Mouse (Mus musculus): Measurements from ENCODE around the gene Gm49027.
A peak's percentile ranks its signal among the peaks of the same experiment; 100 is the strongest.

Gene Gm49027

DNA sequence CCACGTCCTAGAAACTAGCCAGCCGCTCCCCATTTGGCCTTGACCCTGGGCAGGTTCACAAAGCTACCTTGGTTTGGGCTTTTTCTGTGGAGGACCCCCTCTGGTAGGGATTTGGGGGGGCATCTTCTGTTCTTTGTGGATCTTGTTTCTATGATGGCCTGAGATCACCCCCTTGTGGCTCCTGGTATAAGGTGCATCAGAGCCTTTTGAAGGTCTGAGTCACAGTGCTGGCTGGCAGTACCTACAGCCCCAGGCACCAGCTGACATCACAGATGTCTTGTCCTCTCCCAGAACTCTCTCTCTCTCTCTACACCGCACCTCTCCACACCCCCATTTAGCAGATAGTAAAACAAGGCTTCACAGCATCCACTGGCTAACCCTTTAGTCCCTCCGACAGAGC, 25.6 kb downstream of the Gm49027 start:
- peak; percentile 39 for DNase-seq

DNA sequence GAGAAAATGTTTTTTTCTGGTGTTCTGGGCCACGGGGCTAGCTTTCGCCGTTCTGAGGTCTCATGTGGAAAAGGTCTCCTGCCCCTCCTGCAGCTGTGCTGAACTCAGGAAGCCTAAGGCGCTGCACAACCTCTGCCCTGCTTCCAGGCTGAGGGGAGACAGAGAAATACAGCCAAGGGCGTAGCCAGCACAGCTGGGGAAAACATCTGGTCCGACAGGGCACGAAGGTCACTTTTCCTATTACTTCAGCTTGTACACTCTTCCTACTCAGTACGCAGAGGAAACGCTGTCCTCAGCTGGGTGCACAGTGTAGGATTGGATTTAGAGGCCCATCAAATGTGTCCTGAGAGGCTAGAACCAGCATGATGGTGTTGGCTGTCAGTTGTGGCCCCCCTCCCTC, 35.4 kb downstream of the Gm49027 start:
- DNase-seq, result no peak

DNA sequence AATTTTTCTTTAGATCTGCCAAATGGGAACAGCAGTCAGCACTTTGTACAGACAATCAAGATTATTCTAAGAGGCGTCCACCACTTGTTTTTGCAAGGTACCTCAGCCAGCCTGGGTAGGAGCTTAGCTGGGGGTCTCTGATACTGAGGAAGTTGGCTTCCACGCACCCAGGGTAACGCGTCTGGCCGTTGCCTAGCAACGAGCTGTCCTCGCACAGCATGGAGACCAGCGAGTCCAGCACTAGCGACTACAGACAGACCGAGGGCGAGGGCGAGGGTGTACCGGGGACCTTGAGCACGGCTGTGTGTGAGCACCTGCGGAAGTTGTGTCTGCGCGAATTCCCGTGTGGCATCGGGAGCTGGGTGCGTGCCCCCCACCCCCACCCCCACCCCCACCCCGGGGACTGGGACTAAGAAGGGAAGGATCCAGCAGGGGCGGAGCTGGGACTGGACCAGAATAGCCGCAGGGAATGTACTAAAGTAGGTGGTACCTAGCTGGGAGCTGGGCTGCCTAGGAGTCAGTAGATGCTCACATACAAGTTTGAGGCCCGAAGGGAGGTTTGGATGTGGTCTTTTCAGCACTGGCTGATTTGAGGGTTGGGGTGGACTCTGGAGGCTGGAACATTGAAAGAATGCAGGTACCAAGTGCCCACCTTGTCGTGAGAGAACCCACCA, 36.0 kb downstream of the Gm49027 start, which contains the start of the genes Lrrc43 and Il31:
TSS of gene Lrrc43 (plus strand) at position 194 of the 674 bp plus-strand sequence.
TSS of gene Il31 (minus strand) at position 378 of the 674 bp plus-strand sequence.
- no peak for DNase-seq

DNA sequence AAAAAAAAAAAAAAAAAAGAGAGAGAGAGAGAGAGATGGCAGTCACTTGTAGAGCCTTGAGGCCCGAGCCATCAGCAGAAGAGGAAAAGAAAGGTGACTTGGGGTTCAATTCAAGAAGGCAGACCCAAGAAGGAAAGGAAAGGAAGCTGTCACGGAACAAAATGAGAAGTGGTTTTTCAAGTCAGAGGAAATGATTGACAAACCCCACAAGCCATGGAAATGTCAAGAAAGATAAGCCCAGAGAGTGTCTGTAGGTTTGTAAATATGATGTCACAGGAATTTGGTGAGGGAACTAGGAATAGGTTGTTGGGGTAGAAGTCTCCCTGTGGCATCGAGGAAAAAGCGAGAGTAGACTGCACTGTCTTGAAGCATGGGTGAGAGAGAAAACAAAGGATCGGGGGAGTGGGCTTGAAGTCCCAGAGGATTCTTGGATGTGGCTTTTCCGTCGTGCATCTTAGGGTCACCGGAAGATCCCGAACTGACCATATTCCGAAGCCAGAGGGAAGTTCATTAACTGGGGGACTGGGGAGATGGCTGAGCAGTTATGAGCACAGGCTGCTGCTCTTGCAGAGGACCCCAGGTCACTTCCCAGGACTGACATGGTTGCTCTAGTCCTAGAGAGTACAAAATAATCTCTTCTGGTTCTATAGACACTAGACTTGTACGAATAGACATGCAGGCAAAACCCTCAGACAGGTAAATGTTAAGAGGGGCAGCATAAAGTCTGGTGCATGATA, 37.5 kb downstream of the Gm49027 start:
- DNase-seq, result no peak

DNA sequence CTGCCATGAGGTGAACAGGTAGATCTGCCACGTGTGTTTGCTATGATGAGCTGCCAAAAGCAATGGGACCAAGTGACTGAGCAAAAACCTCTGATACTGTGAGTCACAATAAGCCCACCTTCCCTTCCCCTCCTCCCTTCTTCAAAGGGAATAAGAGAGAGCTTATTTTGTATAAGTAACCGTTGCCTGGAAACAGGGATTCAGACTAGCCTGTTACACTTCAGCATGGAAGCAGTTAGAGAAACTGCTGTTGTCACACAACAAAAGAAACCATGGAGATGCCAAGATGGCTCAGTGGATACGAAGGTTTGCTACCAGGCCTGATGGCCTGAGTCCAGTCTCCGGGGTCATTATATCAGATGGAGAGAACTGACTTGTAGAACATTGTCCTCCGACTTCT, 51.5 kb downstream of the Gm49027 start:
- DNase-seq, result no peak

DNA sequence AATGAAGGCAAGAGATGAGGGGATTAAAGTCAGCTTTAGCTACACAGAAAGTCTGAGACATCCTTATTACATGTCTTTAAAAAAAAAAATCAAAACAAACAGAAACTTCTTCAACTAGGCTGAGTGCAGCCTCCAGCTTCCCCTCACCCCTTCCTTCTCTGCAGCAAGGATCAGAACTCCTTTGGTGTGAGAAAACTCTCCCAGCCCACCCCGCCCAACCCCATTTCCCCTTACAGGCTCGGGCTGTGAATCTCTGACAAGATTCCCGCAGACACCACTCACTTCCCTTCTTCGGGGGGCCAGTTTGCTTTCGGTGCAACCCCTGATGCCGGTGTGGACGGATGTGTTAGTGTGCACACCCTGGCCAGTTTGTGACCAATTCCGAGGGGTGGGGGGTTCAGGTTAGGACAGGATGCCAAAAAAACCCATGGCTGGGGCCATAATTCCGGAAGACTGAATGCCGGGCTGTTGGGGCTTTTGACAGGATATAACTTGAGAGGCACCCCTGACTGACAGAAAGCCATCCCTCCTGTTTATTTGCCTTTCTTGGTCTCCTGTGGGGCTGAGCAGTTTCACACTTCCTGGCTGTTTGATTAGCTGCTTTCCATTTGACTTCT, 54.4 kb downstream of the Gm49027 start:
- no peak for DNase-seq

DNA sequence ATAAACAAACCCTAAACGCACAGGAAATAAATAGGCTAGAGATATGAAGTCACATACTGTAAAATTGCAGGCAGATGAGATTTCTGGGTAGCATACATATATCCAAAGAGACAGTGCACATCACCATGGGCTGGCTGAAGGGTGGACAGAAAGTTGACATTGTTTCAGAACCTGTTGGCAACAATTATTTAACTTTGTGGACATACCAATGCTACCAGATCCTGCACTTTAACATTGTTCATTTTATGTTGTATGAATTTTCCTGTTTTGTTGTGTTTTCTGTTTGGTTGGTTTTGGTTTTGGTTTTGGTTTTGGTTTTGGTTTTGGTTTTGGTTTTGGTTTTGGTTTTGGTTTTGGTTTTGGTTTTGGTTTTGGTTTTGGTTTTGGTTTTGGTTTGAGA, 60.6 kb downstream of the Gm49027 start:
- no peak for DNase-seq
